Mouse (Mus musculus) neural tube, embryonic 14.5 days (tissue): Measurements from ENCODE around the gene Lrp10. TPM values are rescaled to one million over a fixed set of nuclear protein-coding genes. Genes with fewer than 3 reads are reported as not detected.

Experiments used
- ATAC-seq: fragments of 200-750 bp; cut with Nextera tagmentation; 2 replicates; pipeline ENCODE4 v1.8.0; 2017; ENCODE audit warnings: low read depth, mild to moderate bottlenecking, moderate TSS enrichment, moderate library complexity
- H3K27ac ChIP-seq: fragments of 300-500 bp; sonication (generic); 2 replicates; pipeline ENCODE4 v1.5.1; 2014; ENCODE audit warnings: low read depth, mild to moderate bottlenecking, control low read depth, low read length, moderate library complexity, mixed read lengths
- H3K27me3 ChIP-seq: fragments of 300-500 bp; sonication (generic); 2 replicates; pipeline ENCODE4 v1.6.1; 2014; ENCODE audit warnings: low read length; ENCODE audit not compliant: control insufficient read depth, insufficient read depth
- H3K36me3 ChIP-seq: fragments of 300-500 bp; sonication (generic); 2 replicates; pipeline ENCODE4 v1.6.1; 2014; ENCODE audit warnings: low read length, mixed read lengths; ENCODE audit not compliant: control insufficient read depth, insufficient read depth
- H3K4me1 ChIP-seq: fragments of 300-500 bp; sonication (generic); 2 replicates; pipeline ENCODE4 v1.6.1; 2014; ENCODE audit warnings: low read length; ENCODE audit not compliant: control insufficient read depth, insufficient read depth
- H3K4me2 ChIP-seq: fragments of 300-500 bp; sonication (generic); 2 replicates; pipeline ENCODE4 v1.6.1; 2014; ENCODE audit warnings: mild to moderate bottlenecking, low read depth, low read length, control low read depth
- H3K4me3 ChIP-seq: fragments of 300-500 bp; sonication (generic); 2 replicates; pipeline ENCODE4 v1.5.1; 2014; ENCODE audit warnings: low read depth, low read length, control low read depth, mixed read lengths
- H3K9ac ChIP-seq: fragments of 300-500 bp; sonication (generic); replicated peaks from 2 replicates; pipeline ENCODE4 v1.6.1; 2014; ENCODE audit warnings: low read depth, mild to moderate bottlenecking, control low read depth, low read length, mixed read lengths
- H3K9me3 ChIP-seq: fragments of 300-500 bp; sonication (generic); 2 replicates; pipeline ENCODE4 v1.6.1; 2016; ENCODE audit warnings: low read length; ENCODE audit not compliant: control insufficient read depth
- WGBS: fragments of 180-500 bp; shearing (Covaris S2); extraction: QIAGEN DNeasy Blood & Tissue Kit; methylation state at CpG from one replicate; pipeline ENCODE4 v1.1.7; 2014; 5-methylcytosine and 5-hydroxymethylcytosine counted together
- polyA plus RNA-seq: library from polyadenylated mRNA; unstranded; fragments of >200 nt; fragmentation: Nextera tagmentation; extraction: Ambion mirVana; gene quantifications from 2 replicates; pipeline ENCODE4 v1.2.1, GENCODE M21; 2014

Gene Lrp10
- polyA plus RNA-seq, 1 experiment from 2014 or later = 26.0 TPM

GRCm38 (mm10) chr14:54496706-54497105 lies 32.8 kb downstream of the Lrp10 start:
- H3K9me3 ChIP-seq = no peaks in the 10 kb centered on the region
- no peak overlapping the region for H3K4me3 ChIP-seq
- WGBS = 87% methylated on average over 14 of the region's 14 CpGs
- no peaks in the 10 kb centered on the region for H3K4me1 ChIP-seq
- no peak overlapping the region for H3K27ac ChIP-seq
- no peaks in the 10 kb centered on the region for H3K27me3 ChIP-seq
- no peaks in the 10 kb centered on the region for H3K36me3 ChIP-seq
- H3K9ac ChIP-seq = no peak overlapping the region
- no peak overlapping the region for H3K4me2 ChIP-seq
- ATAC-seq = no peak

GRCm38 (mm10) chr14:54499330-54499729 lies 35.4 kb downstream of the Lrp10 start:
- H3K36me3 ChIP-seq = no peaks in the 10 kb centered on the region
- no peak overlapping the region for H3K4me2 ChIP-seq
- no peak overlapping the region for H3K9ac ChIP-seq
- no peak overlapping the region for H3K4me3 ChIP-seq
- no peaks in the 10 kb centered on the region for H3K9me3 ChIP-seq
- 88% methylated on average over 2 of the region's 2 CpGs for WGBS
- ATAC-seq = no peak
- no peaks in the 10 kb centered on the region for H3K4me1 ChIP-seq
- no peaks in the 10 kb centered on the region for H3K27me3 ChIP-seq
- H3K27ac ChIP-seq = no peak overlapping the region

GRCm38 (mm10) chr14:54501365-54501764 lies 37.4 kb downstream of the Lrp10 start:
- Histone ChIP-seq H3K4me2 (no peak overlapping the region), H3K27me3 (no peaks in the 10 kb centered on the region), H3K27ac (no peak overlapping the region), H3K4me3 (no peak overlapping the region), H3K9ac (no peak overlapping the region), H3K4me1 (no peaks in the 10 kb centered on the region), H3K36me3 (peaks cover 2% of the 10 kb centered on the region; the same call in 1 of the 2 replicates), H3K9me3 (no peaks in the 10 kb centered on the region)
- 71% methylated on average over 2 of the region's 2 CpGs for WGBS
- no peak for ATAC-seq

GRCm38 (mm10) chr14:54503092-54503491 lies 39.2 kb downstream of the Lrp10 start:
- WGBS = 79% methylated on average over 2 of the region's 2 CpGs
- H3K9ac ChIP-seq = no peak overlapping the region

GRCm38 (mm10) chr14:54509774-54510173 lies 45.8 kb downstream of the Lrp10 start:
- H3K36me3 ChIP-seq = peaks cover 74% of the 10 kb centered on the region
- H3K9me3 ChIP-seq = no peaks in the 10 kb centered on the region
- WGBS = 90% methylated on average over 9 of the region's 9 CpGs
- H3K4me1 ChIP-seq = no peaks in the 10 kb centered on the region
- no peak overlapping the region for H3K9ac ChIP-seq
- no peak overlapping the region for H3K4me3 ChIP-seq
- ATAC-seq = no peak
- H3K4me2 ChIP-seq = no peak overlapping the region
- no peak overlapping the region for H3K27ac ChIP-seq
- no peaks in the 10 kb centered on the region for H3K27me3 ChIP-seq

More at GRCm38 (mm10) chr14:54503092-54503491, 39.2 kb downstream of the Lrp10 start:
- Histone ChIP-seq H3K4me3 (no peak overlapping the region), H3K36me3 (peaks cover 14% of the 10 kb centered on the region), H3K27ac (no peak overlapping the region), H3K4me1 (no peaks in the 10 kb centered on the region), H3K9me3 (no peaks in the 10 kb centered on the region), H3K27me3 (no peaks in the 10 kb centered on the region), H3K4me2 (no peak overlapping the region)
- ATAC-seq = no peak

GRCm38 (mm10) chr14:54516710-54517310 lies 52.9 kb downstream of the Lrp10 start:
- peaks cover 26% of the 10 kb centered on the region for H3K36me3 ChIP-seq
- H3K4me1 ChIP-seq = peaks cover 8% of the 10 kb centered on the region; the same call in 1 of the 2 replicates
- H3K4me3 ChIP-seq = peak overlapping the region; percentile 57
- H3K4me2 ChIP-seq = peak overlapping the region; percentile 53
- peak overlapping the region; percentile 73 for H3K9ac ChIP-seq
- no peak; the same call in 1 of the 2 replicates for ATAC-seq
- no peaks in the 10 kb centered on the region for H3K9me3 ChIP-seq
- H3K27me3 ChIP-seq = no peaks in the 10 kb centered on the region
- 6% methylated on average over 17 of the region's 17 CpGs for WGBS
- H3K27ac ChIP-seq = peak overlapping the region; percentile 76

Other genes with a start within 250 kb of the Lrp10 start
- 401 and 423 TPM in 2 replicates for gene Dad1, start 210.0 kb upstream of the Lrp10 start, polyA plus RNA-seq
- 57.4 and 69.5 TPM in 2 replicates for gene Abhd4, start 209.9 kb upstream of the Lrp10 start, polyA plus RNA-seq
- not detected in 2 replicates for gene Olfr49, start 179.2 kb upstream of the Lrp10 start, polyA plus RNA-seq
- gene Oxa1l, start 103.3 kb upstream of the Lrp10 start, polyA plus RNA-seq = 66.5 and 75.4 TPM in 2 replicates
- gene Slc7a7, start 46.4 kb upstream of the Lrp10 start, polyA plus RNA-seq = 2.6 and 7.1 TPM in 2 replicates
- 258 and 280 TPM in 2 replicates for gene Mrpl52, start 37.2 kb upstream of the Lrp10 start, polyA plus RNA-seq
- gene Mmp14, start 32.5 kb upstream of the Lrp10 start, polyA plus RNA-seq = 24.7 and 49.0 TPM in 2 replicates
- 42.1 and 42.8 TPM in 2 replicates for gene Rem2, start 12.0 kb downstream of the Lrp10 start, polyA plus RNA-seq
- gene Prmt5, start 53.4 kb downstream of the Lrp10 start, polyA plus RNA-seq = 97.9 and 99.1 TPM in 2 replicates
- 22.0 and 23.0 TPM in 2 replicates for gene Haus4, start 90.5 kb downstream of the Lrp10 start, polyA plus RNA-seq
- 2.3 and 5.7 TPM in 2 replicates for gene Ajuba, start 113.4 kb downstream of the Lrp10 start, polyA plus RNA-seq
- gene 4931414P19Rik, start 141.9 kb downstream of the Lrp10 start, polyA plus RNA-seq = 4.6 and 5.0 TPM in 2 replicates
- gene Psmb5, start 153.9 kb downstream of the Lrp10 start, polyA plus RNA-seq = 428 and 435 TPM in 2 replicates
- gene Psmb11, start 157.3 kb downstream of the Lrp10 start, polyA plus RNA-seq = 0.05 and 0.26 TPM in 2 replicates
- not detected in 2 replicates for gene Gm17606, start 176.8 kb downstream of the Lrp10 start, polyA plus RNA-seq
- gene Cdh24, start 177.2 kb downstream of the Lrp10 start, polyA plus RNA-seq = 9.2 and 12.5 TPM in 2 replicates
- gene 1700123O20Rik, start 222.1 kb downstream of the Lrp10 start, polyA plus RNA-seq = 77.4 and 79.8 TPM in 2 replicates
- 101 and 118 TPM in 2 replicates for gene Acin1, start 222.8 kb downstream of the Lrp10 start, polyA plus RNA-seq
- 0.20 TPM in 1 of 2 replicates, not detected in the other for gene Gm29776, start 234.7 kb downstream of the Lrp10 start, polyA plus RNA-seq
- not detected in 2 replicates for gene Cebpe, start 248.0 kb downstream of the Lrp10 start, polyA plus RNA-seq